Mouse (Mus musculus): ENCODE measurements around the gene Shmt1.
"Not testable (repeated sequence)": the region's sequence is repeated elsewhere in the genome, so short reads cannot be mapped to it uniquely, and the experiment has no call there.

Shmt1 gene

GRCm38 (mm10) chr11:60811618-60812017 lies at the start of gene Shmt1:
TSS of gene Shmt1 (minus strand) at chr11:60811718.
- not testable (repeated sequence) for DNase-seq

DNA sequence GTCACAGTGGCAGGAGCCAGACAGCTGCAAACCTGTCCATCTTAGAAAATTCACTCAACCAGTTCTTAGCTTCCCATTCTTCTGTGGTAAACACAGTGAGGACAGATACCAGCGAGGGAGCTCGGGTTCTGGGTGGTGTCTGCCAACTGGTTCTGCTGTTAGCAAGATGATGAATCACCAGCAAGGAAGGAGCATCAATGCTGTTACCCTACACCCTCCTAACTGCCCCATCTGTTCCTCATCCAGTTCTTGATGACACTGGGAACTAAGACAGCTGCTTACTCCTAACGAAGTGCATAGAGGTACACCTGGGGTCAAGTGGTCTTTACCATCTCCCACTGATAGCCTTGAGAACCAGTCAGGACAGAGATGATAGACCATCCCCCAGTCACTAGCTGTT lies 45.1 kb upstream of the Shmt1 start:
- no peak for DNase-seq

GRCm38 (mm10) chr11:60845415-60845814 lies 33.9 kb upstream of the Shmt1 start:
- no peak for DNase-seq

DNA sequence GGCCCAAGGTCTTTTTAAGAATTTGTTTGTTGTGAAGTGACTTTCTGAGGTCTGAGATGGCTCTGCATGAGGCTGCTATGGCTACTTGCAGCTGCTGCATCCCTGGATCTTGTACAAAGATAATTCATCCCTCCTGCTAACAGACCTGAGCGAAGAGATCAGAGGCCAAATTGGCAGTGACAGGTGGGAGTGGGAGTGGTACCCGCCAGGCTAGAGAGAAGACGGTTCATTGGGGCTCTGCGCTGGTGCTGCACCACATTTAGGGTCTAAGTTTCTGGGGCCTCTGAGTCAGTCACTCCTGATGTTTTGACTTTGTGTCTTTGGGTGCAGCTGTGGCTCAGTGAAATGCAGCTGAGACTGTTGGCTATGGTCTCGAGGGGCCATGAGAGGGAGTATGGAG lies 31.9 kb upstream of the Shmt1 start:
- no peak for DNase-seq

DNA sequence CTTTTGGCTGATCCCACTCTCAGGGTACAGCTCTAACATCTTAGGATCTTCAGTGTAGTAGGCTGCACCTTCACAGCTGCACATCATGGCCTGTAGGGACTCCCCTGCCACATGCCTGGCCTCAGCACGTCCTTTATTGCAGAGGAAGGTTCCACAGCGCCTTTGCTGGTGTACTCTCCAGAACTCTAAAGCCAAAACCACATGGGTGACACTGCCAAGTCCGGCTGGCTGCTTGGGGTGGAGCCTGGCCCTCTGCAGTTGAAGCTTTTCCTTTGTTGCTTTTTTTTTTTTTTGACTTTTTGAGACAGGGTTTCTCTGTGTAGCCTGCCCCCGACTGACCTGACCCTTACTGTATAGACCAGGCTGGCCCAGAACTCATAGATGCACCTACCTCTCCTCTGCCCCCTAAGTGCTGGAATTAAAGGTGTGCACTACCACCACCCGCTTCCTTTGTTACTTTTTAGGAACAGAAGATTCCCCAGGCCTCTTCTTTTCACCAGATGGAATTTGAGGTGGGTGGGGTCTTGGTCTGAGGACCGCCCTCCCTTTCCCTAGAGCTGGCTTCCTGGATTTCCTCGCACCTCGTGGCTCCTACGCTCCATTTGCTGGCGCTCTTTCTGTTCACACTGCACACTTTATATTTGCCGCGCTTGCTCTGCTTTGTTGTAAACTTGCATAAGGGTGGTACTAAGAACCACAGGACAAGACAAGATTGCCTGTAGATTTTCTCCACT lies 30.1 kb upstream of the Shmt1 start:
- DNase-seq, result no peak

DNA sequence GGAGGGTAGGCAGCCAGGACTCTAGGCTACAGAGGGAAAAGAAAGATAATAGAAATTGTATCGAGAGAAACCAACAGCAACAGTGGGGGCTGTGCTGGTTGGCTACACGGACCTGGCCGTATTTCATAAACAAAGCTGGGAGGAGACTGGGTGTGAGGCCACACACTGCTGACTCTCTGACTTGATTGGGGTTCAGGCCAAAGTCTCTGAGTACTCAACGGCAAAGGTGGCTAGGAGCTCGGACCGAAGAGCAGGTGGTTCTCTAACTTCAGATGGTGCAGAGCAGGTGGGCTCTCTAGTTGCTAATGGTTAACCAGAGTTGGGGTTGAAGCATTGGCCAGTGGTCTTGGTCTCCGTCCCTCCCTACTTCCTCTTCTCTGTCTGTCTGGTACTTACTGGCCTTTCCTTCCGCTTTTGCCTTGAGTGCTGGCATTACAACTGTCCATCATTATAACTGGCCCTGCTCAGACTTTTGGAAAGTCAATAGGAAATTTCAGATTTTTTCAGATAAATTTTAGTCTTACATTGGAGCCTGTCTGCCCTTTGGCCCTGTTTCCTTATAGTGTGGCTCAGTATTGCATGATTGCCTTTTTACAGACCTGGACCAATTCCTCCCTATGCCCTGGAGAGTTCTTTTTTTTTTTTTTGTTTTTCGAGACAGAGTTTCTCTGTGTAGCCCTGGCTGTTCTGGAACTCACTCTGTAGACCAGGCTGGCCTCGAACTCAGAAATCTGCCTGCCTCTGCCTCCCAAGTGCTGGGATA lies 26.3 kb upstream of the Shmt1 start:
- no peak for DNase-seq

DNA sequence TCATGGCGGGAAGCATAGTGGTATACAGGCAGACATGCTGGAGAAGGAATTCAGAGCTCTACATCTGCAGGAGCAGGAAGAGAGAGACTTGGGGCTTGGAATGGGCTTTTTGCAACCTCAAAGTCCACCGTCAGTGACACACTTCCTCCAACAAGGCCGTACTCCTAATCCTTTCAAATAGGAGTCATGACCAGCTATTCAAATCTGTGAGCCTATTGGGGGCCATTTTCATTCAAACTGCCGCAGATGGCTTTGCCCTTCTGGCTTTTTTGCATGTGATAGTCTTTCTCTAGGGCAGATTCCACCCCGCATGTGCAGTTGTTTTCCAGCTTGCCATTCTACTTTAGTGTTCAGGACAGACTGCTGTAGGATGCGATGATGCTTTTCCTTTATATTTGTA lies 25.4 kb upstream of the Shmt1 start:
- DNase-seq, result no peak

DNA sequence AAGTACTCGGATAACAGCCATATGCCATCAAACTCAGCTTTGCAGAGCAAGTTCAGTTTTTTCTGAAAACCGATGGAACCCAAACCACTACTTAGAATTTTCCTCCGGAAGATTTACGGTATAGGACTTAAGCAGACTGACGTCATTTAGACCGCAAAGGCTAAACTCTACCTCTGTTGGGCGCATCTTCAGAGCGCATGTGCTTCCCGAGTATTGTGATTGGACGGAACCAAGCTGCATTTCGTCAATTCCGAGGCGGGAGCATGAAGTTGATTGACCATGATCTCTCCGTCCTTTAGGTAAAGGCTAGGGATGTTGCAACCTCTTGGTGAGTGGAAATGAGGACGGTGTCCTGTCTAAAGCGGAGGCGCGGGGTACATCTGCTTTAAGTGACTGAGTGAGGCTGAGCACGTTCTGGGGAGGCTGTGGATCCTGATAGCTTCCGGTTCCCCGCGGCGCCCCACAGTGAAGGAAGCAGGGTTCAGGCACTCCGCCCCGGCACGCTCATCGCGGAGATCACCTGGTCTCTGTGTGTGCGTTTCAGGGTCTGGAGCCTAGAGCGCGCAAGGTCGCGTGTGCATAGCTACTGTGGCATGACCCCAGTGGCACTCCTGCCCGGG lies 19.0 kb upstream of the Shmt1 start, which contains the start of gene Dhrs7b:
Gene Dhrs7b, plus strand, starts transcription at position 199 of the 620 bp plus-strand sequence.
- DNase-seq, result peak; percentile 87

DNA sequence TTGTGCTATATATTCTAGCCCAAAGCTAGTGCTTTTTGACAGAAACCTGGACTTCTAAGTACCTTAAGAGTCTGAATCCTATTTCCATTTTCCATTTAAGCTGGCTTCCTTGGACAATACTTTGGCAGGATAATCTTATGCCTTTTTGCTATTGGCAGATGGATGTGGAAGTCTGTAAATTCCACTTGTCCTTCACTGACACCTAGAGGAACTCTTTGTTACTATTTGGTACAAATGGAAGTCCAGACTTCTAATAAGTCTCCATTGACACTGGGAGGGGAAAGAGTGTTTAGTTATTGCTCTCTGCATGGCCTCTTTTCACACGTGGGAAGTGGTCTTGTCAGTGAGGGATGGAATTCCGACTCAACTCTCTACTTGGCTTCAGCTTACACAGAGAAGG lies 17.4 kb upstream of the Shmt1 start:
- no peak for DNase-seq

DNA sequence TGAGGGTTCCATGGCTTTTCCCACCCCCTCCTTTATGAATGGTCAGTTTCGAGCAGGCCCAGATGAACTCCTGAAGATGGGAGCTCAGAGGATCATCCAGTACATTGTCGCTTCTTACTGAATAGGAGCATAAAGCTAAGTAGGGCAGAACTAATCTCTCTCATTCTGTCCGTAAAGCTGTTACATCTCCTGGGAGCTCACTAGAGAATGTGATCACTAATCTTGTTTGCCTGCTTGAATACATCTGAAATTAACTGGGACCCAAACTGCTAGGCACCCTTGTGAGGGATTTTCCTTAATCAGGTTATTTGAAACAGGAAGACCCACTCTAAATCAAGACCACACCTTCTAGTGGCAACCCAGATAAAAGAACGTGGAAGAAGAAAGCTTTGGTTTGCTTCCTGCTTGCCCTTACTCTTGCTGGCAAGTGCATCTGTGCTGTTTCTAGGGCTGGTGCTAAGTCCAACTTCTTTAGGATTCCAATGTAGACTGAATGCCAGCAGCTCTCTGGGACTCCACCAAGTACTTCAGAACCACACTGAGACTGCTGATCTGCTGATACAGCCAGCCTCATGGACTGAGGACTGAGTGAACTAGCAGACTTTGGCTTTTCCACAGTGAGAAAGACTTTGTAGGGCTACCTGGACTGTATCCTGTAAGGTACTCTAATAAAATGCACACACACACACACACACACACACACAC lies 15.9 kb upstream of the Shmt1 start:
- no peak for DNase-seq

- no peak for DNase-seq
Measured at GRCm38 (mm10) chr11:60826700-60827099, 15.2 kb upstream of the Shmt1 start.

- peak; percentile 34 for DNase-seq
Measured at GRCm38 (mm10) chr11:60825191-60825590, 13.7 kb upstream of the Shmt1 start.

GRCm38 (mm10) chr11:60823771-60824170 lies 12.3 kb upstream of the Shmt1 start:
- DNase-seq, result no peak

DNA sequence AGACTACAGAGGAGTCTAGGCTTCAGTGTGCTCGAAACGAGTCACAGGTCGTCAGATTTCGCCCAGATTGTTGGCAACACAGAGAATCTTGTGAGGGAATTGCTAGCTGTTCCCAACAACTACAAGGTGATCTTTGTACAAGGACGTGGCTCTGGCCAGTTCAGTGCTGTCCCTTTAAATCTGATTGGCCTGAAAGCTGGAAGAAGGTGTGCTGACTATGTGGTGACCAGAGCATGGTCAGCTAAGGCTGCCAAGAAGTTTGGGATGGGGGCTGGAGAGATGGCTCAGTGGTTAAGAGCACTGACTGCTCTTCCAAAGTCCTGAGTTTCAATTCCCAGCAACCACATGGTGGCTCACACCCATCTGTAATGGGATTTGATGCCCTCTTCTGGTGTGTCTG lies 4.9 kb upstream of the Shmt1 start:
- DNase-seq, result no peak

- peak; percentile 95 for DNase-seq
Measured at GRCm38 (mm10) chr11:60811054-60811460, 461 bp downstream of the Shmt1 start.

DNA sequence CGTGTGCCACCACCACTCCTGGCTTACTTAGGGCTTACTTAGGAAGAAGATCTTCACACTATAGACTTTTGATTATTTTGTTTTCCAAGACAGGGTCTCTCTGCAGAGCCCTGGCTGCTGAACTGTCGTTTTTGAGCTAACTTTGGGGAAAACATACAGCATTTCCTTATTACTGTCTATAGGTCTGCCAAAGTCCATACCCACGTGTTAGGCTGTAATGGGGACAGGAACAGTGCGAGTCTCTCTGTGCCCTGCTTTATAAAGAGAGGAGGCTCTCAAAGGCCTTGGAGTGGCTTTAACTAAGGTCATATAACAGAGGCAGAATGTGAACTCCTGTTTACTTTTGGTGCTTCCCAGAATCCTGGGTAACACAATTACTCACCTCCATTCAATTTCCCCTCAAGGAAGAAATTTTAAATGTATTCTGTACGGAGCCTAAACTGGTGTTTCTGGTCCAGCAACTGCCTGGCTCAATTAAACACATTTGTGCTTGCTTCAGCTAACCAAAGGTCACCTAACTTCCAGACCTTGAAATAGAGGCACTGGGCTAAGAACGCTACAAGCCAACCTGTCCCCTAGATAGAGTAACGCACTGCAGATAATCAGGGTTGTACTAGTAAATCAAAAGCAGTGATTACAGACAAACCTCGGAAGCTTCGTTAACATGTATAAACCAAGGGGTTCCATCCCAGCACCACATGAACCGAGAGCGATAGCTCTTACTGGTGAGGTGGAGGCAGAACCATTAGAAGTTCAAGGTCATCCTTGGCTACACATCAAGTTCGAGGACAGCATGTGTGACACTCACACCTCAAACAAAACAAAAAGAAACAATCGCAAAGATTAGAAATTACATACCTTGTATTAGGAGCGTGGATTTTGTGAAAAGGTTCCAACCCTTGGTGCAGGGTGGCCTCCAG lies 1.2 kb downstream of the Shmt1 start:
- DNase-seq, result peak; percentile 65

GRCm38 (mm10) chr11:60809546-60809945 lies 2.0 kb downstream of the Shmt1 start:
- DNase-seq, result peak; percentile 56

DNA sequence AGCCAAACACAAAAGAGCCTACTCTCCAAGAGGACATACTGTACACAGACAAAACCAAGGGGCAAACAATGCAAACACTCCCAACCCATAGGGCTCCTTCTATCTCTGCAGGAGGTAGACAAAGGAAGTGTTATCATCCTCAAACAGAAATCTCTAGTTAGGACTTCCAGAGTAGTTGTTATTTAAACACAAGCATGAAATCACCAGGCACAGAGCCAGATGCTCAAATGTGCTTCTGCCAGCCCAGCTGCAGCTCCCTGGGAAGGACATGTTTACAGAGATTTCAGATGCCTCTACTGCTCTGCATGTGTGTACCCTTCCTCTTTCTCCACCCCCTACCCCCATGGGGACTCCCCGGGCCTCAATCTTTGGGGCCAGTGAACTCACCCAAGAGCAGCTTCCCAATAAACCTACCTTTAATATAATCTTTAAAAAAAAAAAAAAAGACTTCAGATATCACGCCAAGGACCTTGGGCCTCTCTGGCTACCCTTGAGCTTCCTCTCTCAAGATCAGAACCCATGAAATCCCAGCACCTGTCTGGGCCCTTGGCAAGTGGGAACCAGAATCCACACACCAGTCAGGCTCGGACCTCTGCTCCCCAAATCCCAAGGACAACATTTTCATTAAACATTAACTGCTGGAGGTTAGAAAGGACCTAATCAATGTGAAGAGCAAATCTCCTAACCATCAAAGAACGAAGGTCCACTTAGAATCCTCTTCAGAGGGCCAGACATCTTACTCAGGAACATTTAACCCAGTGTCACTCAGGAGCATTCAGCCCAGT lies 3.0 kb downstream of the Shmt1 start:
- peak; percentile 64 for DNase-seq

GRCm38 (mm10) chr11:60800892-60801291 lies 10.6 kb downstream of the Shmt1 start:
- no peak for DNase-seq

- DNase-seq, result no peak
Measured at GRCm38 (mm10) chr11:60799977-60800376, 11.5 kb downstream of the Shmt1 start.

DNA sequence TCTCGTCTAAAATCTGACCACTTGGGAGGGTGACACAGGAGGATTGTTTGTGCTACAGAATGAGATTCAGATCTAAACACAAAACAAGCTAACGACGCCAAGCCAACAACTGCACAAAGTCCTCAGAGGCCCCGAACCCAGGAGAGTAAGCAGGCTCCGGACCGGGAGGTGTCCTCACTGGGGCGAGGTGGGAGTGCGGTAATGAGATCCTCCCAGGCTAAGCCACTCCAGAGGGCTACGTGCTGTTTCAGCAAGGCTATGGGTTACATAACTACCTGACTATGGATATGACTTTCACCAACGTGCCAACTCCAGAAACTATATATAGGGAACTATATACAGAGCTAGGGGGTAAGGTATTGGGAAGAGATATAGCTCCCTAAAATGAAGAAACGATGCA lies 15.2 kb downstream of the Shmt1 start:
- no peak for DNase-seq
